Mouse (Mus musculus) midbrain, embryonic 11.5 days (tissue): ENCODE measurements around the gene Rpia. TPM values are rescaled to one million over a fixed set of nuclear protein-coding genes. Genes with fewer than 3 reads are reported as not detected.

ENCODE experiments used
- ATAC-seq: fragments of 200-750 bp; cut with Nextera tagmentation; 2 replicates; pipeline ENCODE4 v1.8.0; 2017; ENCODE audit warnings: moderate TSS enrichment, moderate library complexity; ENCODE audit not compliant: low FRiP score
- DNase-seq: peaks from one replicate; pipeline ENCODE4 v3.0.0; 2015; ENCODE audit warnings: low spot score; ENCODE audit errors: missing footprints
- H3K27ac ChIP-seq: fragments of 300-500 bp; sonication (generic); 2 replicates; pipeline ENCODE4 v1.5.1; 2014; ENCODE audit warnings: low read depth, low read length
- H3K27me3 ChIP-seq: fragments of 300-500 bp; sonication (generic); 2 replicates; pipeline ENCODE4 v1.6.1; 2014; ENCODE audit warnings: mild to moderate bottlenecking, low read length, moderate library complexity, mixed read lengths; ENCODE audit not compliant: control insufficient read depth, insufficient read depth
- H3K36me3 ChIP-seq: fragments of 300-500 bp; sonication (generic); 2 replicates; pipeline ENCODE4 v1.6.1; 2014; ENCODE audit warnings: mild to moderate bottlenecking, low read length, moderate library complexity, mixed read lengths; ENCODE audit not compliant: control insufficient read depth, insufficient read depth
- H3K4me1 ChIP-seq: fragments of 300-500 bp; sonication (generic); 2 replicates; pipeline ENCODE4 v1.6.1; 2014; ENCODE audit warnings: low read length; ENCODE audit not compliant: control insufficient read depth, insufficient read depth
- H3K4me2 ChIP-seq: fragments of 300-500 bp; sonication (generic); 2 replicates; pipeline ENCODE4 v1.6.1; 2014; ENCODE audit warnings: mild to moderate bottlenecking, moderate library complexity
- H3K4me3 ChIP-seq: fragments of 300-500 bp; sonication (generic); 2 replicates; pipeline ENCODE4 v1.5.1; 2014; ENCODE audit warnings: low read depth, low read length
- H3K9ac ChIP-seq: fragments of 300-500 bp; sonication (generic); 2 replicates; pipeline ENCODE4 v1.6.1; 2014; ENCODE audit warnings: low read length
- H3K9me3 ChIP-seq: fragments of 300-500 bp; sonication (generic); 2 replicates; pipeline ENCODE4 v1.6.1; 2016; ENCODE audit warnings: low read length; ENCODE audit not compliant: control insufficient read depth
- WGBS: fragments of 180-500 bp; shearing (Covaris S2); extraction: QIAGEN DNeasy Blood & Tissue Kit; methylation state at CpG from one replicate; pipeline ENCODE4 v1.1.7; 2014; 5-methylcytosine and 5-hydroxymethylcytosine counted together
- polyA plus RNA-seq: library from polyadenylated mRNA; unstranded; fragments of >200 nt; fragmentation: Nextera tagmentation; extraction: Ambion mirVana; gene quantifications from 2 replicates; pipeline ENCODE4 v1.2.1, GENCODE M21; 2014

The Rpia gene
- polyA plus RNA-seq, 1 experiment from 2014 or later: 1.9 TPM

GRCm38 (mm10) chr6:70729125-70729524 lies 62.9 kb downstream of the Rpia start:
- 92% methylated on average over 1 of the region's 1 CpGs for WGBS
- DNase-seq: no peak

DNA sequence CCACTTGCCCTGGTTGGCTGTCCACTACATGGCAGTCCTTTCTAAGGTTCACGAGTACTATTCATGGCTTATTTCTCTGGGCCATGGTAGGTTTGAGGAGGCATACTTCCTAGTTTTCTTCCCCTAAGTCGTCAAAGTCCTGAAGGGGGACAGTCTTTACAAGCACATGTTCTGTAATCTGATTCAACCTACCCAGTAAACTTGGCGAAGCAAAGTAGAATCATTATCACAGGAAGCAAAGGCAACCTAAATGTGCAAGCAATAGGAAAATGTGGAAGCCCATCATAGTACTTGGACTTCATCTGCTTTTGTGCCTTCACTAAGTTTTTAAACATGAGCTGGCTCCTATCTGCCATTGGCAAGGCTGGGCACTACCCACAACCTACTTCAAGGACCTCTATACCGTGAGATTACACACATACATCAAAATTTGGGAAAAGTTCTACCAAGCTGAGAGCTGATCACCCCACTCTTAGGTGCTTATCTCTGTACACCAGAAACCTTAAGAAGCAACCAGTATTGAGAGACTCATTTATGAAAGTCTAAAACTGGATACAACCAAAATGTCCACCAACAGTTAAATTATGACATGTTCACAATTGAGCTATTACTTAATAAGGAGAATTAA lies 64.8 kb downstream of the Rpia start:
- no peak overlapping the region for H3K4me3 ChIP-seq
- no peaks in the 10 kb centered on the region for H3K27me3 ChIP-seq
- no peak overlapping the region for H3K9ac ChIP-seq
- no peaks in the 10 kb centered on the region for H3K36me3 ChIP-seq
- H3K9me3 ChIP-seq: no peaks in the 10 kb centered on the region
- ATAC-seq: no peak
- H3K27ac ChIP-seq: no peak overlapping the region
- no peak for DNase-seq
- WGBS: 83% methylated on average over 4 of the region's 4 CpGs
- H3K4me2 ChIP-seq: no peak overlapping the region
- H3K4me1 ChIP-seq: no peaks in the 10 kb centered on the region

More at GRCm38 (mm10) chr6:70729125-70729524, 62.9 kb downstream of the Rpia start:
- no peak overlapping the region for H3K4me3 ChIP-seq
- H3K4me2 ChIP-seq: no peak overlapping the region
- H3K27me3 ChIP-seq: no peaks in the 10 kb centered on the region
- ATAC-seq: no peak
- no peaks in the 10 kb centered on the region for H3K36me3 ChIP-seq
- no peaks in the 10 kb centered on the region for H3K9me3 ChIP-seq
- no peak overlapping the region for H3K27ac ChIP-seq
- H3K4me1 ChIP-seq: no peaks in the 10 kb centered on the region
- no peak overlapping the region for H3K9ac ChIP-seq

GRCm38 (mm10) chr6:70725639-70726038 lies 66.4 kb downstream of the Rpia start:
- Histone ChIP-seq H3K36me3 (no peaks in the 10 kb centered on the region), H3K4me1 (no peaks in the 10 kb centered on the region), H3K4me3 (no peak overlapping the region), H3K9ac (no peak overlapping the region), H3K9me3 (no peaks in the 10 kb centered on the region), H3K27ac (no peak overlapping the region), H3K27me3 (no peaks in the 10 kb centered on the region), H3K4me2 (no peak overlapping the region)
- ATAC-seq: no peak
- 76% methylated on average over 2 of the region's 2 CpGs for WGBS
- DNase-seq: no peak

GRCm38 (mm10) chr6:70724722-70725121 lies 67.3 kb downstream of the Rpia start:
- ATAC-seq: no peak

DNA sequence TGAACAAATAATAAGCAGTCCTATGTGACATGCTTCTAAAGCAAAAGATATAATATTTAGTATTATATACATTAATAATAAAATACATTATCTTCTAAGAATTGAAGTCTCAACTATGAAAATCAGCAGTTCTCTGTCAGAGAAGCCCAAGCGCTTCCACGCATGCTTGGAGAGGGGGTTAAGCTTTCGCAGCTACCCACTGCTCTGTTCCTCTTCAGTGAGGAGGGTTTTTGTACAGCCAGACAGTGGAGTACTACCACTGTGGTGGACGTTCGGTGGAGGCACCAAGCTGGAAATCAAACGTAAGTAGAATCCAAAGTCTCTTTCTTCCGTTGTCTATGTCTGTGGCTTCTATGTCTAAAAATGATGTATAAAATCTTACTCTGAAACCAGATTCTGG lies 69.7 kb downstream of the Rpia start:
- H3K27ac ChIP-seq: no peak overlapping the region
- H3K9ac ChIP-seq: no peak overlapping the region
- DNase-seq (no peak), ATAC-seq (no peak)
- no peak overlapping the region for H3K4me2 ChIP-seq
- H3K4me1 ChIP-seq: no peaks in the 10 kb centered on the region
- H3K27me3 ChIP-seq: no peaks in the 10 kb centered on the region
- no peak overlapping the region for H3K4me3 ChIP-seq
- H3K36me3 ChIP-seq: no peaks in the 10 kb centered on the region
- 89% methylated on average over 7 of the region's 7 CpGs for WGBS
- H3K9me3 ChIP-seq: no peaks in the 10 kb centered on the region

More at GRCm38 (mm10) chr6:70724722-70725121, 67.3 kb downstream of the Rpia start:
- Histone ChIP-seq H3K27me3 (no peaks in the 10 kb centered on the region), H3K36me3 (no peaks in the 10 kb centered on the region), H3K4me1 (no peaks in the 10 kb centered on the region), H3K4me2 (no peak overlapping the region), H3K4me3 (no peak overlapping the region), H3K9ac (no peak overlapping the region), H3K27ac (no peak overlapping the region), H3K9me3 (no peaks in the 10 kb centered on the region)
- WGBS: 91% methylated on average over 13 of the region's 13 CpGs
- no peak for DNase-seq

GRCm38 (mm10) chr6:70718760-70719159 lies 73.3 kb downstream of the Rpia start:
- DNase-seq: no peak
- 75% methylated on average over 2 of the region's 2 CpGs for WGBS
- Histone ChIP-seq H3K4me1 (no peaks in the 10 kb centered on the region), H3K9ac (no peak overlapping the region), H3K36me3 (no peaks in the 10 kb centered on the region), H3K27ac (no peak overlapping the region), H3K9me3 (no peaks in the 10 kb centered on the region), H3K4me3 (no peak overlapping the region), H3K4me2 (no peak overlapping the region), H3K27me3 (no peaks in the 10 kb centered on the region)
- no peak for ATAC-seq

DNA sequence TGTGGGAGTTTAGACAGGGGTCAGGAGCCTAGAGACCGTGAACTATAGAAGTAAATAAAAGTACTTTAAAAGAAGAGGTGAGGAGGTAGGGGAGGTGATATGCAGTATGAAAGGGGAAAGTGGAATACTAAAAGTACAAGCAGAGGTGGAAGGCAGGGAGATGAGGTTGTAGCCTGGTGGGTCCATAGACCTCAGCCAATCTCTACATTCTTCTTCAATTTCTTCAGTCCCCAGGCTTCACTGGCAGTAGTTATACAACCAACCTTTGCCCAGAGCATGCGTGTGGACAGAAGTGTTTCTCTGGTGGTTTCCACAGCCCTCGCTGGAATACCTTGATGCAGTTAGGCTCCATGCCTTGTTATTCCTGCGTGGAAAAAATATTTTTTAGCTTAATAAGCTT lies 73.9 kb downstream of the Rpia start:
- WGBS: 85% methylated on average over 4 of the region's 4 CpGs
- ATAC-seq: no peak

GRCm38 (mm10) chr6:70716701-70717393 lies 75.2 kb downstream of the Rpia start:
- H3K4me3 ChIP-seq: no peak overlapping the region
- ATAC-seq (no peak), DNase-seq (no peak)
- no peaks in the 10 kb centered on the region for H3K9me3 ChIP-seq
- H3K4me2 ChIP-seq: no peak overlapping the region
- H3K27me3 ChIP-seq: no peaks in the 10 kb centered on the region
- H3K9ac ChIP-seq: no peak overlapping the region
- no peaks in the 10 kb centered on the region for H3K36me3 ChIP-seq
- H3K4me1 ChIP-seq: no peaks in the 10 kb centered on the region
- H3K27ac ChIP-seq: no peak overlapping the region
- 79% methylated on average over 12 of the region's 12 CpGs for WGBS

More for the DNA sequence above, 73.9 kb downstream of the Rpia start:
- DNase-seq: no peak
- no peaks in the 10 kb centered on the region for H3K36me3 ChIP-seq
- no peaks in the 10 kb centered on the region for H3K4me1 ChIP-seq
- no peak overlapping the region for H3K27ac ChIP-seq
- H3K9me3 ChIP-seq: no peaks in the 10 kb centered on the region
- no peaks in the 10 kb centered on the region for H3K27me3 ChIP-seq
- no peak overlapping the region for H3K4me3 ChIP-seq
- H3K9ac ChIP-seq: no peak overlapping the region
- no peak overlapping the region for H3K4me2 ChIP-seq
